7 mouse cellular contexts compared by ENCODE assay signal in the genomic region with DNA sequence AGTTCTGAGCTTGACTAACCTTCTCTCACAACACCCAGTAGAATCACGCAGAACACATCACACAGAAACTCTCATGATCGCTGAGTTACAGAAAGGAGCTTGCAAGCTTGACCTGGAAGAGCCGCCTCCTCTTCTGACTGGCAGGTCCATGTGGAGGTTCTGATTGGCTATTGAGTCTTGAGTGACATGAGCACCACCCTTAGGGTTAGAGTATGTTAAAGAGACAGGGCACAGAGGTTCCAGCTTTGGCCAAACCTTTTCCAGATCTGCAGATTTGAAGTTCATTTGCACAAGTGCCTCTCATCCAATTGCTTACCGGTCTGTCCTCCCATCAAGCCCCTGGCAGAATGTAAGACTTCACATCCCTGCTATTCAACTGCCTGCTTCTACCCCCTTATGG. TPM values are rescaled to one million over a fixed set of nuclear protein-coding genes. Genes with fewer than 3 reads are reported as not detected.
DNase-seq lines count a peak whose midpoint lies in the region; ATAC-seq and TF ChIP-seq lines count a peak whose summit lies in the region.
"Not testable (repeated sequence)": the region's sequence is repeated elsewhere in the genome, so short reads cannot be mapped to it uniquely, and the experiment has no call there.

A gene (minus strand): TSS at position 101 of the 400 bp plus-strand sequence.

- WGBS in cerebellum, adult 2 months: no CpG with 5 or more reads among the region's 4 CpGs
- no CpG with 5 or more reads among the region's 4 CpGs for WGBS in forebrain, embryonic 10.5 days
- WGBS in heart, embryonic 14.5 days: no CpG with 5 or more reads among the region's 4 CpGs
- WGBS in lung, embryonic 16.5 days: no CpG with 5 or more reads among the region's 4 CpGs
- no CpG with 5 or more reads among the region's 4 CpGs for WGBS in midbrain, embryonic 16.5 days

- not testable (repeated sequence) for H3K4me2 ChIP-seq in heart, embryonic 14.5 days (ENCODE audit: low read length); lung, embryonic 16.5 days (ENCODE audit: low read depth, low read length); midbrain, embryonic 16.5 days (ENCODE audit: low read length)

- ATAC-seq in heart, embryonic 14.5 days (ENCODE audit: insufficient number of reproducible peaks, insufficient read depth, low FRiP score, low read depth); inflammation-experienced regulatory T-cells, adult 6 months; lung, embryonic 16.5 days (ENCODE audit: low read depth); midbrain, embryonic 16.5 days: not testable (repeated sequence)

- H3K9ac ChIP-seq in heart, embryonic 14.5 days (ENCODE audit: low read length); lung, embryonic 16.5 days (ENCODE audit: low read length); midbrain, embryonic 16.5 days (ENCODE audit: low read depth, low read length): not testable (repeated sequence)

- H3K4me3 ChIP-seq in cerebellum, adult 2 months (replicated peaks; ENCODE audit: insufficient read depth, low read depth, low read length); forebrain, embryonic 10.5 days; heart, embryonic 14.5 days (ENCODE audit: control insufficient read depth in 1 of 2, insufficient read depth in 1 of 2, low read depth in 1 of 2, low read length in 2 of 2); lung, embryonic 16.5 days (ENCODE audit: low read length); midbrain, embryonic 16.5 days (ENCODE audit: low read depth, low read length): not testable (repeated sequence)

- H3K36me3 ChIP-seq in forebrain, embryonic 10.5 days (replicated peaks); heart, embryonic 14.5 days (ENCODE audit: control insufficient read depth, insufficient read depth, low read length); lung, embryonic 16.5 days (ENCODE audit: control insufficient read depth, insufficient read depth, low read length); midbrain, embryonic 16.5 days (ENCODE audit: control insufficient read depth, insufficient read depth, low read length): not testable (repeated sequence)

- H3K9me3 ChIP-seq in forebrain, embryonic 10.5 days; heart, embryonic 14.5 days (ENCODE audit: control insufficient read depth, low read length); lung, embryonic 16.5 days (ENCODE audit: control insufficient read depth, low read length); midbrain, embryonic 16.5 days (replicated peaks; ENCODE audit: control insufficient read depth, low read length, poor library complexity, severe bottlenecking): not testable (repeated sequence)

- not testable (repeated sequence) for H3K4me1 ChIP-seq in cerebellum, adult 2 months (ENCODE audit: control insufficient read depth, insufficient read depth, low read length); forebrain, embryonic 10.5 days; heart, embryonic 14.5 days (ENCODE audit: control insufficient read depth in 2 of 2, insufficient read depth in 2 of 2, low read length in 2 of 2); lung, embryonic 16.5 days (replicated peaks; ENCODE audit: control insufficient read depth, insufficient read depth, low read length); midbrain, embryonic 16.5 days (ENCODE audit: control insufficient read depth, insufficient read depth, low read length)

- not testable (repeated sequence) for H3K27ac ChIP-seq in cerebellum, adult 2 months (ENCODE audit: insufficient read depth, low read length); forebrain, embryonic 10.5 days; heart, embryonic 14.5 days (replicated peaks in 1 of 2; ENCODE audit: control insufficient read depth in 1 of 2, insufficient read depth in 1 of 2, low read depth in 2 of 2, low read length in 2 of 2); lung, embryonic 16.5 days (ENCODE audit: low read length); midbrain, embryonic 16.5 days (ENCODE audit: low read length)

- not testable (repeated sequence) for H3K27me3 ChIP-seq in cerebellum, adult 2 months (ENCODE audit: control insufficient read depth, insufficient read depth, low read length); forebrain, embryonic 10.5 days (ENCODE audit: poor library complexity, severe bottlenecking); heart, embryonic 14.5 days (ENCODE audit: control insufficient read depth, insufficient read depth, low read length); lung, embryonic 16.5 days (ENCODE audit: control insufficient read depth, insufficient read depth, low read depth, low read length); midbrain, embryonic 16.5 days (ENCODE audit: control insufficient read depth, insufficient read depth, low read depth, low read length)

- not testable (repeated sequence) for DNase-seq in cerebellum, adult 2 months; forebrain, embryonic 10.5 days (ENCODE audit: extremely low spot score, low spot score); left cerebral cortex, adult 8-10 months (ENCODE audit: low spot score in 2 of 2)

- not testable (repeated sequence) for TF ChIP-seq POLR2A in cerebellum, adult 2 months (IDR thresholded peaks at IDR 0.05; ENCODE audit: borderline replicate concordance, insufficient read depth, low read length)

- not testable (repeated sequence) for TF ChIP-seq CTCF in cerebellum, adult 2 months (IDR thresholded peaks at IDR 0.05; ENCODE audit: borderline replicate concordance, insufficient read depth, low read depth, low read length)

RNA-seq across cellular contexts. Expression of the gene that starts here (rescaled TPM):
- 31.7 and 32.4 TPM in 2 replicates for polyA plus RNA-seq in cerebellum, adult 2 months (2012; rRNA removed)
- polyA plus RNA-seq in forebrain, embryonic 10.5 days (2016; fragmentation: Nextera tagmentation; extraction: Ambion mirVana): 23.3 and 24.8 TPM in 2 replicates
- 5.3 and 16.6 TPM in 2 replicates for polyA plus RNA-seq in heart, embryonic 14.5 days (2014; fragmentation: Nextera tagmentation; extraction: Ambion mirVana)
- 10 to 100 TPM; 20.7 to 27.7 (median 21.4) TPM for polyA plus RNA-seq in inflammation-experienced regulatory T-cells, adult 6 months (2017; shearing (Covaris generic))
- total RNA-seq in left cerebral cortex, adult 8-10 months (2022): 10 to 100 TPM in 3 of 4 experiments, 1 to 10 TPM in 1; 6.8 to 14.4 (median 13.0) TPM
- polyA plus RNA-seq in lung, embryonic 16.5 days (2015; fragmentation: Nextera tagmentation; extraction: Ambion mirVana): 10.0 and 25.1 TPM in 2 replicates
- polyA plus RNA-seq in midbrain, embryonic 16.5 days (2015; fragmentation: Nextera tagmentation; extraction: Ambion mirVana): 14.5 and 15.3 TPM in 2 replicates
